Mouse (Mus musculus) layer of hippocampus, adult 9-10 months (tissue): ENCODE results near the gene Bcl7c.
A peak's percentile ranks its signal among the peaks of the same experiment; 100 is the strongest.
"Not testable (repeated sequence)": the region's sequence is repeated elsewhere in the genome, so short reads cannot be mapped to it uniquely, and the experiment has no call there.

ENCODE experiments used
- DNase-seq: peaks from one replicate; pipeline ENCODE4 v3.0.0; 2022; ENCODE audit warnings: low spot score

Gene Bcl7c

GRCm38 (mm10) chr7:127708207-127709078, at the start of gene Bcl7c:
Gene Bcl7c (minus strand): TSS chr7:127708933.
- no peak for DNase-seq

DNA sequence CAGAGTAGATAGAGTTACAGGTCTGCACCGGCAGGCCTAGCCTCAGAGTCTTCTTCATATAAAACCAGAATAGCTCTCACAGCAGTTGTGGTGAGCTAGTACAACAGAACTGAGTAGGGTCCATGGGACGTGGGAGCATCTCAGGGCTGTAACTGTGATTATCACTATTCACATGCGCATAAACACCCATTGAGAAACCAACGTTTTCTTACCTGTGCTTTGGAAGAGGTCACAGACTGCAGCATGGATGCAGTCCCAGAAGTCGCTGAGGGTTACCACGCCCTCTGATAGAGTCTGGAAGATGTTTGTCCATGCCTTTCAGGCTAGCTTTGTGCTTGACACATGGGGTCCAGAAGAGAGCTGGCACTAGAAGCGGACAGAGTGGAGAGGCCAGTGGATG, 45.0 kb upstream of the Bcl7c start:
- no peak for DNase-seq

- no peak for DNase-seq
These were observed 44.4 kb upstream of the Bcl7c start for GRCm38 (mm10) chr7:127753158-127753557.

DNA sequence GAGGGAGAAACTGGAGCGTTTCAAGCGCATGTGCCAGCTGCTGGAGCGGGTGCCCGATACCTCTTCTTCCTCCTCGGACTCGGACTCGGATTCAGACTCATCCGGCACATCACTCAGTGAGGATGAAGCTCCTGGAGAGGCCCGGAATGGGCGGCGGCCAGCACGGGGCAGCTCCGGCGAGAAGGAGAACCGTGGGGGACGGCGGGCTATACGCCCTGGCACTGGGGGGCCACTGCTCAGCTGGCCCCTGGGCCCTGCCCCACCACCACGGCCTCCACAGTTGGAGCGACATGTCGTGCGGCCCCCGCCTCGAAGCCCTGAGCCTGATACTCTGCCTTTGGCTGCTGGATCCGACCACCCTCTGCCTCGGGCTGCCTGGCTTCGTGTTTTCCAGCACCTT, 43.3 kb upstream of the Bcl7c start:
- DNase-seq = no peak

DNA sequence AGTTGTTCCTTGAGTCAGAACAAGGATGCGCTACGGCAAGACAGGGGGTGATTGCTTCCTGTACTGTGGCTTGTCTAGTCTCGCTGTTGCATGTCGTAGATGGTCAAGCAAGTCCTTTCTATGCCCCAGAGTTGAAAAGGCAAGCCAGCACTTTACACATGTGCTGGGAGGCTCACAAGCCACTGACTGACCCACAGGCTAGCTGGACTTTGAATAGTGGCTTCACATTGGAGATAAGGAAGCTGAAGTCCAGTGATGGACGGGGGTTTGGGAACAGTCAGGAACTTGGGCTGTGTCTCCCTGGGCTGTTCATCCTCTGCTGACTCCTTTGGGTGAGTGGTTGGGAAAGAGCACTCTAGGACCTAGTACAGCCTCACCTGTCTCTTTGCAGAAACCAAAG, 42.9 kb upstream of the Bcl7c start:
- no peak for DNase-seq

DNA sequence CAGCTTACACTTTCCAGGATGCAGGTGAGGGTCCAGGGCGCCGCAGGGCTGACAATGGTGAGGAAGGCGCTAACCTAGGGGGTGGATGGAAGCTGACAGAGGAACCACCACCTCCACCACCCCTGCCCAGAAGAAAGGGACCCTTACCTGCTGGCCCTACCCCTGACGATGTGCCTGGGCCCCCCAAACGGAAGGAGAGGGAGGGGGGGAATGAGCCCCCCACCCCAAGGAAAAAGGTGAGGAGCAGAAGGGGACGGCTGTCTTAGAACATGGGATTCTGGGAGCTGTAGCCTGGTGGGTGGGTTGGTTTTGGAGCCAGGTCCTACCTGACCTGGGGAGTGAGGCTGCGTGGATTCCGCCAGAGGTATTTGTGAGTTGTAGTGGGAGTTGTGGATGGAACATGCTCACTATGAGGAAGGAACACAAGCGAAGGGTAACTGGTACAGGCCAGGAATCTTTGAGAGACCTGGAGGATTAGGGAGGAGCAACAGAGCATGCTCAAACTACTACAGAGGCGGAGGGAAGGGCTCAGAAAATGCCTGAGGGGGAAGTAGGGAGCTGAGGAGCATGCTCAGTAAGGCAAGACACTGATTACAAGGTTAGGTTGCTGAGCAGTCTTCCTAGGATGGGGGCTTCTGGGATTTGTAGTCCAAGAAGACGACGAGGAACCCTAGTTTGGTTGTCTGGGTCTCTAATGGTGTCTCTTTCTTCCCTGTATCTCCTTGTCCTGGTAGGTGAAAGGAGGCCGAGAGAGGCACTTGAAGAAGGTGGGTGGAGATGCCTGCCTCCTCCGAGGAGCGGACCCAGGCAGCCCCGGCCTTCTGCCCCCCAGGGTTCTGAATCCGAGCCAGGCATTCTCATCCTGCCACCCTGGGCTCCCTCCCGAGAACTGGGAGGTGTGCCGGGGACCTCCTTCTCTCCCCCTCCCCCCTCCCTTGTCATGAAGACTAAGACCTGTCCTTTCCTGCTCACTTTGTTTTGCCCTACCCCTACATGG, 41.7 kb upstream of the Bcl7c start:
- no peak for DNase-seq

GRCm38 (mm10) chr7:127748235-127748560, 39.5 kb upstream of the Bcl7c start:
- no peak for DNase-seq

DNA sequence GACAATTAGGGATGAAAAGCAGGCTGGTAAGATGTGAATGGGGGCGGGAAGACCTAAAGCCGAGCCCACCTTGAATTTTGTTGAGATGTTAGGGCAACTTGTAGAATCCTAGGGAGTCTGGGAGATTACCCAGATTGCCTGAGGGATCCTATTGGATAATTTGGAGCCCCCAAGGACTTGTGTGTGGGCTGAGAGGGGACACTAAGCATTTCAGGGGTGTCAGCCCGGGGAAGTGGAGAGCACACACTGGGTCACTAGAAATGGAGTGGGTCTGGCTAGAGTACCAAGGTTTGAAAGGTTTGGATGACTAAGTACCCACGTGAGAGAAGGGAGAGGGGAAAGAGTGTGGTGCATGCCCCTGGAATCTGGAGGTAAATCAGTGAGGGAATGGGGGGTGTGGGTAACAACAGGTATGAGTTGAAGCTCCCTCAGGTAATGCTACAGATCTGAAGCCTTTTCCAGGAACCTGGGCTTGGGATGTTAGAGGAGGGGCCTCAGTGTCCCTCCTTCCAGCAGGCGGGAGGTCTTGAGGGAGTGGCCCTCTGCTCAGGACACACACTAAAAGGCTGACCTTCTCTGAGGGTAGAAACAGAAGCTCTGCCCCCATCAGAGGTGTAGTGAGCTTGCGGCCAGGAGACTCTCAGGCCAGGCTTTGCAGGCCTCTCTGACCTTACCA, 39.0 kb upstream of the Bcl7c start:
- no peak for DNase-seq

GRCm38 (mm10) chr7:127746494-127747491, 38.1 kb upstream of the Bcl7c start:
- no peak for DNase-seq

DNA sequence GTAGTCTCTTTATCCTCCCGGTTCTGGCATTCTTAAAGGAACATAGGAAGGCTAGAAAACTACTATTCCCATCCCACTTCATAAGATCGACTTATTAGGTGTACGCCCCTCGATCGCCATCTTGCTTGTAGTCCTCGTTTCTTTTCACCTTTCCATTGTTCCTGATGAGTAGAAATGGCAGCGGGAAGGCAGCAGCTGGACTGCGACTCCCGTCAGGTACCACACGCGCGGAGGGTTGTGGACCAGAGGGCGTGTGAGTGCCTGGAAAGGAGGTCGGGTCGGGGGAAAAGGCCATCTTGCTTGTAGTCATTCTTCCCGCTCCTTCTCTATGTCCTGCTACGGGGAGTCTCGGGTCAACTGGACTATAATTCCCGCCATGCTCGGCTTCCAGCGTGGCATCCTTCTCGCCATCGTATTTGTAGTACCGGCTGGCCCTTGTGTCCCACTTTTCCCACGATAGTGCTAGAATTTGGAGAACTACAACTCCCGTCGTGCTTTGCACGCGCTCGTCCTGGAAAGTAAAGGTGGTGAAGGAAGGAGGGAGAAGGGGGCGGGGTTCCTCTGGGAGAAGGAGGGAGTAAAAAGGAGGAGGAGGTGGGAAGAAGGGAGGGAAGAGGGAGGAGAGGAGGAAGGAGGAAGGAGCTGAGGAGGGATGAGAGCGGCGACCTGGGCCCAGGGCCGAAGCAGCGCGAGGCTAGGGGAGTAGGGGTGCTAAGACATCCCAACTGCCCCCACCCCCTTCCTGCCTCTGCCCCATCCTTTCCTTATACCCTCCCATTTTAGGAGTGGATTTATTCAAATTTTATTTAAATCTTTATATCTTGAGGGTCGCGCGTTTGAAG, 37.1 kb upstream of the Bcl7c start:
- DNase-seq = peak; percentile 97

- peak; percentile 97 for DNase-seq
These were observed 36.5 kb upstream of the Bcl7c start for GRCm38 (mm10) chr7:127745251-127745651.

- peak; percentile 62 for DNase-seq
These were observed 35.8 kb upstream of the Bcl7c start, which contains the start of gene Fbxl19 for GRCm38 (mm10) chr7:127744366-127745045. Gene Fbxl19 (plus strand): TSS chr7:127744543.

DNA sequence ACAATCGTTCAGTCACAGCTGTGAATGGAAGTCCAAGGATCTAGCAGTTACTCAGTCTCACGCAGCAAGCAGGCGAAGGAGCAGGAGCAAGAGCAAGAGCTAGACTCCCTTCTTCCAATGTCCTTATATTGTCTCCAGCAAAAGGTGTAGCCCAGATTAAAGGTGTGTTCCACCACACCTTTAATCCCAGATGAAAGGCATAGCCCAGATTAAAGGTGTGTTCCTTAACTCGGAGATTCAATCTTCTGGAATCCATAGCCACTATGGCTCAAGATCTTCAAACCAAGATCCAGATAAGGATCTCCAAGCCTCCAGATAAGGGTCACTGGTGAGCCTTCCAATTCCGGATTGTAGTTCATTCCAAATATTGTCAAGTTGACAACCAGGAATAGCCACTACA, 23.3 kb upstream of the Bcl7c start, which contains the start of gene Ctf2:
Gene Ctf2 (minus strand): TSS at position 101 of the 400 bp plus-strand sequence.
- not testable (repeated sequence) for DNase-seq

GRCm38 (mm10) chr7:127730170-127730569, 21.4 kb upstream of the Bcl7c start:
- no peak for DNase-seq

- no peak for DNase-seq
These were observed 19.2 kb upstream of the Bcl7c start for GRCm38 (mm10) chr7:127727898-127728297.

GRCm38 (mm10) chr7:127725924-127726323, 17.2 kb upstream of the Bcl7c start:
- DNase-seq = no peak

GRCm38 (mm10) chr7:127725490-127725889, 16.8 kb upstream of the Bcl7c start:
- no peak for DNase-seq

- no peak for DNase-seq
These were observed 10.5 kb upstream of the Bcl7c start for GRCm38 (mm10) chr7:127719258-127719657.

DNA sequence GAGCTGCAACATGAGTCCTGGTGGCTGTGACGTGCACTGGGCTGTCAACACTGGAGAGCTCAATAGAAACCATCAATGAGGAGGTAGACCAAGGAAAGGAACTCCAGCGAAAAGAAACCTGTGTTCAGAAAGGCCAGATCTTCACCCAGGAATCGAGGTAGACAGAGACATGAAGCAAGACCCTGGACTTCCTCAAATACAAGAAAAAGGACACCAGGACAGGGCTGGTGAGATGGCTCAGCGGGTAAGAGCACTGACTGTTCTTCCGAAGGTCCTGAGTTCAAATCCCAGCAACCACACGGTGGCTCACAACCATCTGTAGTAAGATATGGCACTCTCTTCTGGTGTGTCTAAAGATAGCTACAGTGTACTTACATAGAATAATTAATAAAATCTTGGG, 9.6 kb upstream of the Bcl7c start:
- no peak for DNase-seq
